Mouse (Mus musculus): ENCODE data around the gene Psapl1. TPM values are rescaled to one million over a fixed set of nuclear protein-coding genes. Genes with fewer than 3 reads are reported as not detected.

Psapl1 gene
- polyA plus RNA-seq, 1 experiment from 2014 or later = 0.17 TPM

DNA sequence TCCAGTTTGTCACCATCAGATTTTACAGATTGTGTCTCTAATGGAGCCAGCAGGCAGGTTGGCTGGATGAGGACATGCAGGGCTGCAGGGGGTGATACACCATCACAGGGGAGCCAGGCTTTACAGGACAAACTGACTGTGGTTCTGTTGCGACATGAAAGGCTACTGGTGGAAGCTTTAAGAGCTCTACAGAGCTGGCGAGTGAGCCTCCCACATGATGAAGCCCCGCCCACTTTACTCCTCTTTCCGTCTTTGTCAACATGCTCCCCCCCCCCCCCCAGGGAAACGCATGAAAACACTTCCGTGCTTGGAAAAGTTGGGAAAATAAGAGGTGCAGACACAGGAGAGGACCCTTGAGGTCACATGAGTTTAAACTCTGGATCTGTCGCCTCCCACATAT lies 25.6 kb upstream of the Psapl1 start:
- H3K27ac ChIP-seq = no peak overlapping the region
- H3K4me3 ChIP-seq (replicated peaks; ENCODE audit: low read length) = no peak overlapping the region
- no peak for ATAC-seq (ENCODE audit: low FRiP score)
- WGBS = 56% methylated on average over 7 of the region's 7 CpGs
- no peaks in the 10 kb centered on the region for H3K36me3 ChIP-seq (replicated peaks; ENCODE audit: control insufficient read depth, insufficient read depth)
- H3K4me1 ChIP-seq (replicated peaks; ENCODE audit: control insufficient read depth, insufficient read depth, low read length) = peaks cover 14% of the 10 kb centered on the region
- no peak overlapping the region for H3K9ac ChIP-seq
- H3K4me2 ChIP-seq (replicated peaks) = no peak overlapping the region
- no peaks in the 10 kb centered on the region for H3K27me3 ChIP-seq (ENCODE audit: control insufficient read depth, insufficient read depth, low read length)
- no peak for DNase-seq (ENCODE audit: low spot score)
- H3K9me3 ChIP-seq (ENCODE audit: control insufficient read depth, low read length) = no peaks in the 10 kb centered on the region

DNA sequence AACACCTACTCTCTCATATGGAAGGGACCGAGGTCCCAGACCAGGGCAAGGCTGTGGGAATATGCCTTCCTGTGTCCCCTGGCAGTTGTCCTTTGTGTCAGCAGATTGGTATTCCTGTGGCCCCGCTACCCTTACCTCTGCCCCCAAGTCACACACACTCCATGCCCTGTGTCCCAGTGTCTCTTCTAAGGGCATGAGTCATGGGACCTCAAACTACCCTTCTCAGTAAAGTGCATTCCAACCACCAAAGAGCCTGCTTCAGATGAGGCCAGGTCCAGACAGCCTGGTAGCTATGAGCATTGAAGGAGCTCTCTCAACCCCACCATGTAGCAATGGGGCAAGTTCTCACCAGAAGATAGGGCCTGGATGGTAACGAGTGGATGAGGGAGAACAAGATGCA lies 25.0 kb upstream of the Psapl1 start:
- H3K9me3 ChIP-seq (ENCODE audit: control insufficient read depth, low read length) = no peaks in the 10 kb centered on the region
- H3K4me3 ChIP-seq (replicated peaks; ENCODE audit: low read length) = no peak overlapping the region
- no peak for DNase-seq (ENCODE audit: low spot score)
- H3K27me3 ChIP-seq (ENCODE audit: control insufficient read depth, insufficient read depth, low read length) = no peaks in the 10 kb centered on the region
- H3K27ac ChIP-seq = no peak overlapping the region
- H3K4me2 ChIP-seq (replicated peaks) = no peak overlapping the region
- no peaks in the 10 kb centered on the region for H3K36me3 ChIP-seq (replicated peaks; ENCODE audit: control insufficient read depth, insufficient read depth)
- ATAC-seq (ENCODE audit: low FRiP score) = no peak
- peaks cover 14% of the 10 kb centered on the region for H3K4me1 ChIP-seq (replicated peaks; ENCODE audit: control insufficient read depth, insufficient read depth, low read length)
- no peak overlapping the region for H3K9ac ChIP-seq
- 97% methylated on average over 3 of the region's 3 CpGs for whole genome bisulfite sequencing

DNA sequence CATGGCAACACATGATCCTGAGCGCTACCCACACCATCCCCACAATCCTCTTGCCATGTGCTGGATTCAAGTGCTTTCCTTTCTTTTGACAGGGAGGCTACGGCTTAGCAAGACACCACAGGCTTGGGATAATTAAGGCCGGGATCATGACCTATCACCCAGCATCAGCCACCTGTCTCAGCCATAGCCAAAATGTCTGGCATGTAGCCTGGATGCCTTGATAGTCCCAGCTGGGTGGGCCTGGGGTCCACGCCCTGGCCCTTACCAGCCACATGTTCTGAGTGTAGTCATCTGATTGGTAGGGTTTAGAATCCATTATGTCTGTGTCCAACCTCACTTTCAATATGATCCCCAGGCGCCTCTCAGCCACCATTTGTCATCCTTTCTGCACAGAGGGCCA lies 24.1 kb upstream of the Psapl1 start:
- DNase-seq (ENCODE audit: low spot score) = no peak
- no peak overlapping the region for H3K4me2 ChIP-seq (replicated peaks)
- peaks cover 7% of the 10 kb centered on the region for H3K4me1 ChIP-seq (replicated peaks; ENCODE audit: control insufficient read depth, insufficient read depth, low read length)
- H3K27ac ChIP-seq = no peak overlapping the region
- H3K4me3 ChIP-seq (replicated peaks; ENCODE audit: low read length) = no peak overlapping the region
- WGBS = 90% methylated on average over 5 of the region's 5 CpGs
- no peak for ATAC-seq (ENCODE audit: low FRiP score)
- H3K36me3 ChIP-seq (replicated peaks; ENCODE audit: control insufficient read depth, insufficient read depth) = no peaks in the 10 kb centered on the region
- no peaks in the 10 kb centered on the region for H3K27me3 ChIP-seq (ENCODE audit: control insufficient read depth, insufficient read depth, low read length)
- H3K9me3 ChIP-seq (ENCODE audit: control insufficient read depth, low read length) = no peaks in the 10 kb centered on the region
- no peak overlapping the region for H3K9ac ChIP-seq

DNA sequence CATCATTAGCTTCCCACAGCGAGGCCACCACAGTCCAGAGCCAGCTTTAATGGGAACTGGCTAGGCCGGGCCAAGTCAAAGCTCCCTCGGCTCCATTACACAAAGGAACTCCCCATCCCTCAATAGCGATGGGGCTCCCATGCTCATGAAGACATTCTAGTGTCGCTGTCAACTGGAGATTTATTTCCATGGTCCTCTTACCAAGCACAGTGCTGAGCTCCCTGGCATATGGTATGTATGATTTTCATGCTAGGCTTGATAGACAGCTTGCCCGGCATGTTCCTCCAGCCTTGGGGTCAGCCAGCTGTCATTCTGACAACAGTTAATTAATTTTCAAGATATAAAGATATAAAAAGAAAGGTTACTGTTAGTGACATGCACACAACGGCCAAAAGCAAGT lies 21.5 kb upstream of the Psapl1 start:
- DNase-seq (ENCODE audit: low spot score) = no peak
- no peak for ATAC-seq (ENCODE audit: low FRiP score)

DNA sequence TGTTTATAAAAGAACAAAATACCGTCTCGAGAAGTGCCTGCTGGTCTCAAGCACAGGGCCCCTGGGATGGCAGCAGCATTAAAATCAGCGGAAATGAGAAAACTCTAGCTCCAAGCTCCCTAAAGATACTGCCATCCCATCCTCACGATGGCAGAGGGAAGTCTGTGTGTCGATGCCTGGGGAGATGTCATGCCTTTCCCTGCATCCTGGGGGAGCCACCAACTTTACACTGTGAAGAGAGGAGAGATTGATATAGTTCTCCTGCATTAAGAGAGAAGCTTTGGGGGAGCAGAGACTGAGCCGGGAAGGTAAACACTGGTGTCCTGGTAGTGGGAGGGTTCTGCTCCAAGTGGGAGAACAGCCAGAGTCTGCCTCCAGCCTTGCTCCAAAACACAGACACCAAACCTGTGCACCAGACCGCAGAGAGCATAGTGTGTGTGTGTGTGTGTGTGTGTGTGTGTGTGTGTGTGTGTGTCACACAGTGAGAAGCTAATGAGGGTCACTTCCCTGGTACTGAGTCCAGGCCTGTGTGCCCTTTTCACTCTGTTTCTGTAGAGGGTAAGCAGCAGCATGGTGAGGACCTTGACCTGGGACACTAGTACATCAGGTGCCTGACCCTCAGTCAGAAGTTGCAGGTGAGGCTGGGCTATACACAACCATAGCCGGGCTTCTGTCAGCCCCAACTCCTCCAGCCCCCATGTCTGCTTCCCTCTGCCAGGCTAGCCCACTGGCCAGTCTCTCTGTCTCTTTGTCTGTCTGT lies 17.3 kb upstream of the Psapl1 start:
- WGBS = 63% methylated on average over 8 of the region's 8 CpGs
- H3K9ac ChIP-seq = no peak overlapping the region
- no peak overlapping the region for H3K27ac ChIP-seq
- H3K4me2 ChIP-seq (replicated peaks) = no peak overlapping the region
- H3K4me3 ChIP-seq (replicated peaks; ENCODE audit: low read length) = no peak overlapping the region
- no peak for DNase-seq (ENCODE audit: low spot score)
- H3K4me1 ChIP-seq (replicated peaks; ENCODE audit: control insufficient read depth, insufficient read depth, low read length) = no peaks in the 10 kb centered on the region
- H3K27me3 ChIP-seq (ENCODE audit: control insufficient read depth, insufficient read depth, low read length) = no peaks in the 10 kb centered on the region
- H3K9me3 ChIP-seq (ENCODE audit: control insufficient read depth, low read length) = no peaks in the 10 kb centered on the region
- ATAC-seq (ENCODE audit: low FRiP score) = no peak
- no peaks in the 10 kb centered on the region for H3K36me3 ChIP-seq (replicated peaks; ENCODE audit: control insufficient read depth, insufficient read depth)

More for the DNA sequence above, 21.5 kb upstream of the Psapl1 start:
- 55% methylated on average over 7 of the region's 7 CpGs for WGBS
- H3K36me3 ChIP-seq (replicated peaks; ENCODE audit: control insufficient read depth, insufficient read depth) = no peaks in the 10 kb centered on the region
- no peak overlapping the region for H3K9ac ChIP-seq
- H3K9me3 ChIP-seq (ENCODE audit: control insufficient read depth, low read length) = no peaks in the 10 kb centered on the region
- no peak overlapping the region for H3K27ac ChIP-seq
- H3K27me3 ChIP-seq (ENCODE audit: control insufficient read depth, insufficient read depth, low read length) = no peaks in the 10 kb centered on the region
- H3K4me3 ChIP-seq (replicated peaks; ENCODE audit: low read length) = no peak overlapping the region
- H3K4me2 ChIP-seq (replicated peaks) = no peak overlapping the region
- H3K4me1 ChIP-seq (replicated peaks; ENCODE audit: control insufficient read depth, insufficient read depth, low read length) = no peaks in the 10 kb centered on the region

DNA sequence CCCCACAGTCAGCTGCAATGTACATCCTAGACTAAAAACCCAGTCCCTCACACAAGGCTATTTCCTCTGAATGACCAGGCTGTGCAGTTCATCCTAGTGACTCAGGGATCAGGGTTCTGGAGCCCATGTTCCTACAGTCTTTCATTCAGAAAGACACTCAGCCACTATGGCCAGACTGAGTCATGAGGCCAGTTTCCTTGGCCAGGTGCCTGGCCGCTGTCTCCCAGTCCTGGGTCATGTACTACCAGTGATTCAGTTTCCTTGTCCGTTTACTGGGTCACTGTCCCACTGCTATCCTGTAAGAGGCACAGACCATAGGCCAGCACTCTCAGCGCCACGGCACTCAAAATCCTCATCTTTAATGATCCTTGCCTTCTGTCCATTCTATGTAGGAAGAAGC lies 15.5 kb upstream of the Psapl1 start:
- ATAC-seq (ENCODE audit: low FRiP score) (no peak), DNase-seq (ENCODE audit: low spot score) (no peak)
- H3K9me3 ChIP-seq (ENCODE audit: control insufficient read depth, low read length) = no peaks in the 10 kb centered on the region
- WGBS = 90% methylated on average over 4 of the region's 4 CpGs
- H3K27me3 ChIP-seq (ENCODE audit: control insufficient read depth, insufficient read depth, low read length) = no peaks in the 10 kb centered on the region
- H3K4me1 ChIP-seq (replicated peaks; ENCODE audit: control insufficient read depth, insufficient read depth, low read length) = no peaks in the 10 kb centered on the region
- no peak overlapping the region for H3K4me3 ChIP-seq (replicated peaks; ENCODE audit: low read length)
- H3K9ac ChIP-seq = no peak overlapping the region
- H3K27ac ChIP-seq = no peak overlapping the region
- H3K4me2 ChIP-seq (replicated peaks) = no peak overlapping the region
- no peaks in the 10 kb centered on the region for H3K36me3 ChIP-seq (replicated peaks; ENCODE audit: control insufficient read depth, insufficient read depth)

DNA sequence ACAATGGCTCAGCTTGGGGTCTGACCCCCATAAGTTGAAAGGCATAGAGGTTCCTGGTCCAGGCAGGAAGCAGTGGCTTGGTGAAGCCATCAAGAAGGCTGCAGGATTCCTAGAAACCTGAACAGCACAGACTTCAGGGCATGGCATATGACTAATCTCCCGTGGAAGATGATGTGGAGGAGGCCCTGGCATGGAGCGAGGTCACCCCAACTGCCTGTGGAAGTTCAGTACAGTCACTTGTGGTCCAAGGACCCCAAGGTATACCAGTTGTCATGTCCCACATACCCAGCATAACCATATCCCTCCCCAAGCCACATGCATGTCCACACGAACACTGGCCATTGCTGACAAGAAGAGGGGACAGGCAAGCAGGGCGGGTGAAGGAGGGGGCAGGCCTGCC lies 12.5 kb upstream of the Psapl1 start:
- Histone ChIP-seq H3K4me2 (replicated peaks) (no peak overlapping the region), H3K27ac (no peak overlapping the region), H3K4me1 (replicated peaks; ENCODE audit: control insufficient read depth, insufficient read depth, low read length) (peaks cover 9% of the 10 kb centered on the region), H3K27me3 (ENCODE audit: control insufficient read depth, insufficient read depth, low read length) (no peaks in the 10 kb centered on the region), H3K4me3 (replicated peaks; ENCODE audit: low read length) (no peak overlapping the region), H3K9me3 (ENCODE audit: control insufficient read depth, low read length) (no peaks in the 10 kb centered on the region), H3K36me3 (replicated peaks; ENCODE audit: control insufficient read depth, insufficient read depth) (no peaks in the 10 kb centered on the region), H3K9ac (no peak overlapping the region)
- 94% methylated on average over 4 of the region's 4 CpGs for WGBS
- DNase-seq (ENCODE audit: low spot score) (no peak), ATAC-seq (ENCODE audit: low FRiP score) (no peak)

DNA sequence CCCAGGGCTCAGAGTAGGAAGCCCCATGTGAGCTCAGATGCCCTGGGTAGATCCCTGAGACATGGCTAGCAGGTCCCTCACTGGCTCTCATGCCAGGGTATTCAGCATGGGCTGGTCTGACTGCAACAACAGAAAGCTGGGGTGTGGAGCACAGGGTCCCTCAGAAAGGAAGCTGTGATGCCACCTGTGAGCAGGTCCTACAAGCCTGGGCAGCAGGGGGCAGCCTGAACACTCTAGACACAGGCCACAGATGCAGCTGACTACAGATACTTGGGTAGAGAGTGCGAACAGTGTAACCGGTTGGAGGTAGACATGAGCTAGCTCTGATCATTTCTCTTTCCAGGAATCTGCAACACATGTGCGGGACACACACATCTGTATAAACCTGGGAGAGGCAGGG lies 11.9 kb upstream of the Psapl1 start:
- Histone ChIP-seq H3K9ac (no peak overlapping the region), H3K27ac (no peak overlapping the region), H3K4me3 (replicated peaks; ENCODE audit: low read length) (no peak overlapping the region), H3K4me2 (replicated peaks) (no peak overlapping the region), H3K27me3 (ENCODE audit: control insufficient read depth, insufficient read depth, low read length) (no peaks in the 10 kb centered on the region), H3K36me3 (replicated peaks; ENCODE audit: control insufficient read depth, insufficient read depth) (no peaks in the 10 kb centered on the region), H3K9me3 (ENCODE audit: control insufficient read depth, low read length) (no peaks in the 10 kb centered on the region), H3K4me1 (replicated peaks; ENCODE audit: control insufficient read depth, insufficient read depth, low read length) (peaks cover 9% of the 10 kb centered on the region)
- ATAC-seq (ENCODE audit: low FRiP score) = no peak; the same call in 1 of the 2 replicates
- WGBS = 89% methylated on average over 3 of the region's 3 CpGs
- DNase-seq (ENCODE audit: low spot score) = no peak

DNA sequence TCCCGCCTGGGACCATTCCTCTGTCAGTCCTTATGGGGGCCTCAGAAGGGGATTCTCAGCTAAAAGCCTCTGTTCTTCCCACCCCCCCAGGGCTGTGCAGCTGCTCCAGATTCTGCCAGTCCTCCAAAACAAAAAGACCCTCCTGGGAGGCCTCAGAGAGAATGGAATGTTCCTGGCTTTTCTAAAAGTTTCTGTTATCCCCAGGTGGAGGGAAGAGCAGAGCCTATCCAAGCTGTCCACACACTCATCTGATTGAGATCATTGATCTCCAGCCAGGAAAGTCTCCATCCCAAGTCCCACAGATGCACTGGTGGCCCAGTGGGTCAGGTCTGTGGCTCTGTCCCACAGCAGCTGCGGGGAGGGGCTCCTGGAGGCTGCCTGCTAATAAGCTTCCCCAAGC lies 11.1 kb upstream of the Psapl1 start:
- Histone ChIP-seq H3K4me3 (replicated peaks; ENCODE audit: low read length) (no peak overlapping the region), H3K9me3 (ENCODE audit: control insufficient read depth, low read length) (no peaks in the 10 kb centered on the region), H3K27me3 (ENCODE audit: control insufficient read depth, insufficient read depth, low read length) (no peaks in the 10 kb centered on the region), H3K9ac (no peak overlapping the region), H3K4me1 (replicated peaks; ENCODE audit: control insufficient read depth, insufficient read depth, low read length) (peaks cover 9% of the 10 kb centered on the region), H3K36me3 (replicated peaks; ENCODE audit: control insufficient read depth, insufficient read depth) (no peaks in the 10 kb centered on the region), H3K27ac (no peak overlapping the region), H3K4me2 (replicated peaks) (no peak overlapping the region)
- 86% methylated on average over 2 of the region's 2 CpGs for WGBS
- DNase-seq (ENCODE audit: low spot score) (no peak), ATAC-seq (ENCODE audit: low FRiP score) (no peak)

DNA sequence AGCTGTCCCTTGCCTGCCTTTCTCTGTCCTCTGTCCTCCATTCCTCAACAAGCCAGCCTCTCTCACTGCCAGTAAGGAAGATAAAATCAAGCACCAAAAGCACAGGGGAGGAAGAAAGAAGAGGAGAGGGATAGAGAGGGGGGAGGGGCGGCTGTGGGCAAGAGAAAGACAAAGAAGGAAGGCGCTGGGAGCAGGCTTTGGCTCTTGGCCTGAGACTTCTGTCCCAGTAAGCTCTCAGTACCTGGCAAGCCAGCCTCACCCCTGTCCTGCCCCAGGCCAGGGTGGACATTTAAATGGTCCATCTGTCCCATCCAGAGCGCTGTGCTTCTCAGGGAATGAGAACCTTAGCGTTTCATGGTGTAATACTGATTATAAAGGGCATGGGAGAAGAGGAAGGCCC lies 9.2 kb upstream of the Psapl1 start:
- ATAC-seq (ENCODE audit: low FRiP score) (no peak), DNase-seq (ENCODE audit: low spot score) (no peak)
- Histone ChIP-seq H3K27me3 (ENCODE audit: control insufficient read depth, insufficient read depth, low read length) (no peaks in the 10 kb centered on the region), H3K9ac (no peak overlapping the region; the same call in 1 of the 2 replicates), H3K4me3 (replicated peaks; ENCODE audit: low read length) (no peak overlapping the region), H3K4me1 (replicated peaks; ENCODE audit: control insufficient read depth, insufficient read depth, low read length) (peaks cover 9% of the 10 kb centered on the region), H3K36me3 (replicated peaks; ENCODE audit: control insufficient read depth, insufficient read depth) (no peaks in the 10 kb centered on the region), H3K4me2 (replicated peaks) (no peak overlapping the region), H3K9me3 (ENCODE audit: control insufficient read depth, low read length) (no peaks in the 10 kb centered on the region), H3K27ac (no peak overlapping the region)
- WGBS = 46% methylated on average over 4 of the region's 4 CpGs

Measured in hindbrain, embryonic 14.5 days (tissue).